Mouse (Mus musculus): ENCODE data around the gene Ndufb2. TPM values are rescaled to one million over a fixed set of nuclear protein-coding genes. Genes with fewer than 3 reads are reported as not detected.

The Ndufb2 gene
- total and polyA plus RNA-seq, 2 experiments from 2014 or later = 290 to 589 TPM

DNA sequence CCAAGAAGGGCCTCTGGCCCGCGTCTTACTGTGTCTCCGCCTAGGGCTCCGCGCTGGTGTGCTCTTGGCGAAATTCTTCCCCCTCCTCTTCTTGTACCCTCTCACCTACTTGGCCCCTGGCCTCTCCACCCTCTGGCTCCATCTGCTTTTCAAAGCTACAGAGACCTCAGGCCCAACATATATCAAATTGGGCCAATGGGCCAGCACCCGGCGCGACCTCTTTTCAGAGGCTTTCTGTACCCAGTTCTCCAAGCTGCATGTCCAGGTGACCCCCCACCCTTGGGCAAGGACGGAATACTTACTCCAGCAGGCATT, 17.9 kb upstream of the Ndufb2 start:
- WGBS = 16% methylated on average over 10 of the region's 10 CpGs
- DNase-seq (ENCODE audit: low spot score) (peak; percentile 31), ATAC-seq (ENCODE audit: low FRiP score) (peak; percentile 65)
- Histone ChIP-seq H3K36me3 (ENCODE audit: insufficient read depth, low read length) (peaks cover 17% of the 10 kb centered on the region), H3K4me3 (ENCODE audit: low read depth, low read length) (peak overlapping the region; percentile 80), H3K9me3 (ENCODE audit: low read length) (no peaks in the 10 kb centered on the region), H3K4me1 (ENCODE audit: insufficient read depth, low read length) (peaks cover 10% of the 10 kb centered on the region), H3K27me3 (ENCODE audit: insufficient read depth, low read length) (no peaks in the 10 kb centered on the region), H3K9ac (replicated peaks; ENCODE audit: low read length, poor library complexity, severe bottlenecking) (peak overlapping the region; percentile 96), H3K27ac (ENCODE audit: low read depth, low read length) (peak overlapping the region; percentile 95), H3K4me2 (ENCODE audit: low read depth, low read length, poor library complexity, severe bottlenecking) (peak overlapping the region; percentile 92)
- TF ChIP-seq CTCF (IDR thresholded peaks at IDR 0.05) = no peak

DNA sequence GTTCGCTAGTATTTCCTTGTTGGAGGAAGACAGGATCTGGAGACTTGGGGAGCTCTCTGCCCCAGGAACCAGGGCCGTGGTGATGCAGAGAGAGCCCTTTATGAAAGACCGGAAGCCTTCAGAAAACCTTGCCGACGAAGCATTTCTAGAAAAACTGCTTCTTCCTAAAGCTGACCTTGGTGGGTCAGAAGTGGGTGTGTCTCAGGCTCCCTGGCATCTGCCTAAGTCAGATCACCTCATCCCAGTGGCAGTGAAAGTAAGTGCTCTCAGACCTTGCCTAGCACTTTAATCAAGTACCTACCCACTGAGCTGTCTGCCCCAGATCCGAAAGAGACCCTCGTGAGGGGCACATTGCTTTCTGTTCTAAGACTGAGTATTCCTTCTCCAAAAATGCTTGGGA, 17.4 kb upstream of the Ndufb2 start:
- Histone ChIP-seq H3K4me2 (ENCODE audit: low read depth, low read length, poor library complexity, severe bottlenecking) (peak overlapping the region; percentile 92), H3K27me3 (ENCODE audit: insufficient read depth, low read length) (no peaks in the 10 kb centered on the region), H3K36me3 (ENCODE audit: insufficient read depth, low read length) (peaks cover 21% of the 10 kb centered on the region), H3K9ac (replicated peaks; ENCODE audit: low read length, poor library complexity, severe bottlenecking) (peak overlapping the region; percentile 96; the same call in 1 of the 2 replicates), H3K4me1 (ENCODE audit: insufficient read depth, low read length) (peaks cover 10% of the 10 kb centered on the region), H3K4me3 (ENCODE audit: low read depth, low read length) (peak overlapping the region; percentile 80), H3K9me3 (ENCODE audit: low read length) (no peaks in the 10 kb centered on the region), H3K27ac (ENCODE audit: low read depth, low read length) (peak overlapping the region; percentile 95)
- no peak for TF ChIP-seq CTCF (IDR thresholded peaks at IDR 0.05)
- DNase-seq (ENCODE audit: low spot score) (no peak), ATAC-seq (ENCODE audit: low FRiP score) (no peak)
- 71% methylated on average over 7 of the region's 7 CpGs for WGBS

DNA sequence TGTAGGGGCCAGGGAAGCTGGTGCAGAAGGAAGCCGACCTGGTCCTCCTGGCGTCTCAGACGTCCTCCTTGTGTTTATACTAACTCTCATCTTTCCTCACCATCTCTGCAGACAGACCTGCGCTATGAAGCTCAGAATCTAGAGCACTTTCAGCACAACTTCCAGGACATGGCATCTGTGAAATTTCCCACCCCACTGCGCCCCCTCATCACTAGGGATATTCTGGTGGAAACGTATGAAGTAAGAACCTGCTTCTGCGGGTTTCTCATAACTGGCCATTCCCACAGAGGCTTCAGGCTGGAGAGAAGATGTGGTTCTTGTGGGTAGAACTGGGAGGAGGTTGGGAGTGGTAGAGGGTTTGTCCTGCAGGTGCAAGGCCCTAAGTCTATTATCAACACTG, 12.8 kb upstream of the Ndufb2 start:
- H3K36me3 ChIP-seq (ENCODE audit: insufficient read depth, low read length) = peaks cover 58% of the 10 kb centered on the region
- no peak for TF ChIP-seq CTCF (IDR thresholded peaks at IDR 0.05)
- no peak overlapping the region for H3K4me2 ChIP-seq (ENCODE audit: low read depth, low read length, poor library complexity, severe bottlenecking)
- H3K27me3 ChIP-seq (ENCODE audit: insufficient read depth, low read length) = no peaks in the 10 kb centered on the region
- 94% methylated on average over 7 of the region's 7 CpGs for WGBS
- peaks cover 7% of the 10 kb centered on the region for H3K4me1 ChIP-seq (ENCODE audit: insufficient read depth, low read length)
- no peak for DNase-seq (ENCODE audit: low spot score)
- H3K9ac ChIP-seq (replicated peaks; ENCODE audit: low read length, poor library complexity, severe bottlenecking) = no peak overlapping the region
- ATAC-seq (ENCODE audit: low FRiP score) = no peak
- no peaks in the 10 kb centered on the region for H3K9me3 ChIP-seq (ENCODE audit: low read length)
- H3K27ac ChIP-seq (ENCODE audit: low read depth, low read length) = no peak overlapping the region
- no peak overlapping the region for H3K4me3 ChIP-seq (ENCODE audit: low read depth, low read length)

DNA sequence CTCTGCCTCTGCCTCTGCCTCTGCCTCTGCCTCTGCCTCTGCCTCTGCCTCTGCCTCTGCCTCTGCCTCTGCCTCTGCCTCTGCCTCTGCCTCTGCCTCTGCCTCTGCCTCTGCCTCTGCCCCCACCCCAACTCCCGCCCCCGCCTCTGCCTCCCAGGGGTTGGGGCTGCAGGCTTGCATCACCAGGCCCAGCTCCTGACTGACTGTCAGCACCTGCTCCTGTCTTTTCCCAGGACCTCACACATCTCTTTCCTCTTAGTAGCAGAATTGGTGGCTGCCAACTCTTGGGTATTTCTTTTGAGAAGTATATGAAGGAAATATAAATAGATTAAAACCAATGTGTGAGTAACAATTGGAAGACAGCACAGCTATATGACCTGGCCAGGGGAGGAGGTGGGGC, 11.8 kb upstream of the Ndufb2 start:
- H3K36me3 ChIP-seq (ENCODE audit: insufficient read depth, low read length) = peaks cover 62% of the 10 kb centered on the region
- no peaks in the 10 kb centered on the region for H3K27me3 ChIP-seq (ENCODE audit: insufficient read depth, low read length)
- no peak for ATAC-seq (ENCODE audit: low FRiP score)

GRCm38 (mm10) chr6:39581087-39581784, 11.1 kb upstream of the Ndufb2 start:
- H3K9me3 ChIP-seq (ENCODE audit: low read length) = no peaks in the 10 kb centered on the region
- H3K4me3 ChIP-seq (ENCODE audit: low read depth, low read length) = no peak overlapping the region
- no peaks in the 10 kb centered on the region for H3K27me3 ChIP-seq (ENCODE audit: insufficient read depth, low read length)
- no peaks in the 10 kb centered on the region for H3K4me1 ChIP-seq (ENCODE audit: insufficient read depth, low read length)
- H3K9ac ChIP-seq (replicated peaks; ENCODE audit: low read length, poor library complexity, severe bottlenecking) = no peak overlapping the region
- 84% methylated on average over 7 of the region's 7 CpGs for WGBS
- ATAC-seq (ENCODE audit: low FRiP score) (no peak), DNase-seq (ENCODE audit: low spot score) (no peak)
- H3K27ac ChIP-seq (ENCODE audit: low read depth, low read length) = no peak overlapping the region
- TF ChIP-seq CTCF (IDR thresholded peaks at IDR 0.05) = no peak
- H3K4me2 ChIP-seq (ENCODE audit: low read depth, low read length, poor library complexity, severe bottlenecking) = no peak overlapping the region
- H3K36me3 ChIP-seq (ENCODE audit: insufficient read depth, low read length) = peaks cover 69% of the 10 kb centered on the region

More for the DNA sequence above, 11.8 kb upstream of the Ndufb2 start:
- Histone ChIP-seq H3K4me1 (ENCODE audit: insufficient read depth, low read length) (no peaks in the 10 kb centered on the region), H3K4me2 (ENCODE audit: low read depth, low read length, poor library complexity, severe bottlenecking) (no peak overlapping the region), H3K9me3 (ENCODE audit: low read length) (no peaks in the 10 kb centered on the region), H3K4me3 (ENCODE audit: low read depth, low read length) (no peak overlapping the region), H3K27ac (ENCODE audit: low read depth, low read length) (no peak overlapping the region), H3K9ac (replicated peaks; ENCODE audit: low read length, poor library complexity, severe bottlenecking) (no peak overlapping the region)
- WGBS = 90% methylated on average over 2 of the region's 2 CpGs
- no peak for TF ChIP-seq CTCF (IDR thresholded peaks at IDR 0.05)
- DNase-seq (ENCODE audit: low spot score) = no peak

DNA sequence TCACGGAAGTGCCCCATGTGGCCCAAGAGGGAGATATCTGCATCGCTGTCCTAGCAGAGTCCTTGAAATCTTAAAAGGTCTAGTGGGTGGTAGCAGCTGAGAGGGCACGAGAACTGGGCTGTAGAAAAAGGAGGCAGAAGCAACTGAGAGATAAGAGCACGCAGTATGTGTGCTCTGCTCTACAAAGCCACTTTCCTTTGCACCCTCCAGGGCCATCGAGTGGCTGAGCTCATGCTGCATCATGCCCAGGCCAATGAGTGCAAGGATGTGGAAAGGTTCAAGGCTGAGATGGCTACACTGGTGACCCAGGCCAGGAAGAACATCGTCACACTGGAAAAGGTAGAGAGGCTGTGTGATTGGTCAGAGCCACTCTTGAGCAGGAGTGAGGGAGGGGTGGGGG, 6.9 kb upstream of the Ndufb2 start, which contains the start of gene Gm42420:
Gene Gm42420, plus strand, starts transcription at position 237 of the 400 bp plus-strand sequence.
- Histone ChIP-seq H3K27me3 (ENCODE audit: insufficient read depth, low read length) (no peaks in the 10 kb centered on the region), H3K27ac (ENCODE audit: low read depth, low read length) (no peak within 1 kb of the TSS), H3K4me3 (ENCODE audit: low read depth, low read length) (no peak within 1 kb of the TSS), H3K4me2 (ENCODE audit: low read depth, low read length, poor library complexity, severe bottlenecking) (no peak within 1 kb of the TSS), H3K36me3 (ENCODE audit: insufficient read depth, low read length) (peaks cover 74% of the 10 kb centered on the region), H3K9me3 (ENCODE audit: low read length) (no peaks in the 10 kb centered on the region), H3K4me1 (ENCODE audit: insufficient read depth, low read length) (no peaks in the 10 kb centered on the region), H3K9ac (replicated peaks; ENCODE audit: low read length, poor library complexity, severe bottlenecking) (no peak within 1 kb of the TSS)
- 96% methylated on average over 6 of the region's 6 CpGs for WGBS
- DNase-seq (ENCODE audit: low spot score) (no peak), ATAC-seq (ENCODE audit: low FRiP score) (no peak)
- no peak for TF ChIP-seq CTCF (IDR thresholded peaks at IDR 0.05)
